Mouse (Mus musculus) olfactory bulb, adult 2 months (tissue): ENCODE results near the gene Arhgap21. TPM values are rescaled to one million over a fixed set of nuclear protein-coding genes. Genes with fewer than 3 reads are reported as not detected.
A peak's percentile ranks its signal among the peaks of the same experiment; 100 is the strongest.

Experiments
- H3K27ac ChIP-seq: fragments of 200-500 bp; 2 replicates; pipeline ENCODE4 v1.5.1; 2012; ENCODE audit warnings: low read depth, low read length; ENCODE audit not compliant: insufficient read depth
- H3K4me1 ChIP-seq: fragments of 200-500 bp; 2 replicates; pipeline ENCODE4 v1.6.1; 2012; ENCODE audit warnings: low read length; ENCODE audit not compliant: control insufficient read depth, insufficient read depth
- H3K4me3 ChIP-seq: fragments of 200-500 bp; 2 replicates; pipeline ENCODE4 v1.5.1; 2012; ENCODE audit warnings: mild to moderate bottlenecking, low read depth, low read length, moderate library complexity; ENCODE audit not compliant: insufficient read depth
- CTCF ChIP-seq: fragments of 200-500 bp; IDR thresholded peaks from 2 replicates; pipeline ENCODE4 v1.5.1; 2012; ENCODE audit warnings: low read depth, mild to moderate bottlenecking, low read length, moderate library complexity; ENCODE audit not compliant: insufficient read depth
- POLR2A ChIP-seq: fragments of 200-500 bp; IDR thresholded peaks from 2 replicates; pipeline ENCODE4 v1.6.1; 2012; ENCODE audit warnings: mild to moderate bottlenecking, low read depth, low read length, moderate library complexity; ENCODE audit not compliant: insufficient read depth
- WGBS: fragments of 180-500 bp; shearing (Covaris S2); methylation state at CpG from one replicate; pipeline ENCODE4 v1.1.7; 2018; 5-methylcytosine and 5-hydroxymethylcytosine counted together
- polyA plus RNA-seq: library from polyadenylated mRNA; stranded (reverse); fragments of >200 nt; gene quantifications from 2 replicates; pipeline ENCODE4 v1.2.4, GENCODE M21; 2012; ENCODE audit warnings: low replicate concordance; ENCODE audit not compliant: missing spikeins, insufficient read depth, insufficient read length

Gene Arhgap21
- polyA plus RNA-seq: 558 TPM in 1 of 2 replicates, not detected in the other

DNA sequence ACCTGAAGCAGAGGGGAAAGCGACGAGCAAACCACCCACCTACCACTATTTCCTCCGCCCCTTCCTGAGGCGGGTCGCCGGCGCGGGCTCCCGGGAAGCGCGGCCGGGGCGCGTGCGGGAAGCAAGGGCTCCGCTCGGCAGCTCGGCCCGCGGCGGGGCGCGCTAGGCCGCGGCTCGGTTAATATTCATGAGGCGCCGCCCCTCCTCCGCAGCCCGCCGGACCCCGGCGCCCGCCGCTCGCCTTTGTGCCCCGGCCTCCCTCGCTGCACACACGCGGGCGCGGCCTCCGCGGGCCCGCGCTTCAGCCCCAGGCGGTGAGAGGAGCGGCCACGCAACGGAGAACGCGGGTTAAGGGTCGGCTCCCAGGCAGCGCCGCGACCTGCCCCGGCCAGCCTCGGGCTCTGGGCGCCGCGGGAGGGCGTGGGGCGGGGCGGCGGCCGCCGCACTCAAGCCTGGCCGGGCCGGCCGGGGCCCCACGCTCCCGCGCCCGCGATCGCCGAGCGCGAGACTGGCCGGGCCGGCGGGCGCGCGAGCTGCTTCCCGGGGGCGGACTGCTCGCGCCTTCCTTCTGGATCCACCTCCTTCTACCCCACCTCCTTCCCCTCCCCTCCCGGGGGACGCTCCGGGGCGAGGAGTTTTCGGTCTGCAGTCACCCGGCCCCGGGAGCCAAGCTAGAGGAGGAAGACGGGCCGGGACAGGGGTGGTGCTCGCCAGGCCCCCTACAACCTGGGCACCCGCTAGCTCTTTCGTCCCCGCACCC lies at the start of gene Arhgap21:
Gene Arhgap21, minus strand, starts transcription at position 441 of the 760 bp plus-strand sequence.
- TF ChIP-seq POLR2A (peak; percentile 12; the same call in 1 of the 2 replicates), CTCF (no peak)
- Histone ChIP-seq H3K27ac (peak within 1 kb of the TSS; percentile 81), H3K4me1 (peaks cover 2% of the 10 kb centered on the region; the same call in 1 of the 2 replicates), H3K4me3 (peak within 1 kb of the TSS; percentile 68)
- WGBS: under 1% methylated on average over 102 of the region's 102 CpGs

DNA sequence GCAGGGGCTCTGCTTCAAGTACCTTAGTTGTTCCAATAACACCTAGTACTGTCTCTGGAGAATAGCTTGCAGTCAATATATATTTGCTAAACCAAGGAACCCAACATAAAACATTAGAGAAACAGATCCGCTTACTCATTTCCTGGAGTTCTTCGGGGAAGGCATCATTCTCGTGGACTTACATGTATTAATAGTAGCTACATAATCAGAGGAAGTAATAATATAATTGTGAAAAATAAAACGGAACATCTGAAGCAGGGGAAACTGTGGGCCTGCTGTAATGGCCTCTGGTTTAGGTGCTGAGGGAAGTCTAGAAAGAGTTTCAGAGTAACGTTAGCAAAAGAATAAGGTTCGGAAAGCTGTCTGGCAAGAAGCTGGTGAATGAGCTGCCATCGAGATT lies 47.9 kb upstream of the Arhgap21 start:
- 84% methylated on average over 7 of the region's 7 CpGs for WGBS
- TF ChIP-seq POLR2A: no peak
- no peak for TF ChIP-seq CTCF
- Histone ChIP-seq H3K27ac (no peak overlapping the region), H3K4me3 (no peak overlapping the region), H3K4me1 (no peaks in the 10 kb centered on the region)

DNA sequence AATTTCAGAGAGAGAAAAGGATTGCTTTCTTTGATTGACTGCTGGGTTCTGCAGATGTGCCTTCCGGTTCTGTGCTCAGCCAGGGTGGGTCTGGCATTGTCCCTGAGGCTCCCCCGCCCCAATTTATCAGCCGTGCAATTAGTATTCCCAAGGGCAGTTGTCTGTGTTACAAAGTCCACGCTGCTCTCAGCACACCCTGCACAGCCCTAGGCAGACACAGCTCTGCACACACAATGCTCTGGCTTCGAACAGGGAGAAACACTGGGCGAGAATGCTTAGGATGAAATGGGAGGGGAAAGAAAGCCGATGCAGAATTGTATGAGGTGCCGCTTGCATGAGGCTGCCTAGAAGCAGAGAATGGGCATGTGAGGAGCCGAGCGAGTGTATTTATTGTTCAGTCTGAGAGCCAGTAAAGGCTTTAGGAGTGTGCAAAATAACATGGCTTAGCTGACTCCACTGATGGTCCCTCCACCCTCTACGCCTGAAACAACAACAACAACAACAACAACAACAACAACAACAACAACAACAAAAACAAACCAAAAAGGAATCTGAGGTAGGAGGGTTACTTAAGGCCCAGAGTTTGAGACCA lies 42.2 kb upstream of the Arhgap21 start:
- Histone ChIP-seq H3K27ac (no peak overlapping the region), H3K4me3 (no peak overlapping the region), H3K4me1 (no peaks in the 10 kb centered on the region)
- no peak for TF ChIP-seq POLR2A
- no peak for TF ChIP-seq CTCF
- WGBS: 49% methylated on average over 11 of the region's 11 CpGs

DNA sequence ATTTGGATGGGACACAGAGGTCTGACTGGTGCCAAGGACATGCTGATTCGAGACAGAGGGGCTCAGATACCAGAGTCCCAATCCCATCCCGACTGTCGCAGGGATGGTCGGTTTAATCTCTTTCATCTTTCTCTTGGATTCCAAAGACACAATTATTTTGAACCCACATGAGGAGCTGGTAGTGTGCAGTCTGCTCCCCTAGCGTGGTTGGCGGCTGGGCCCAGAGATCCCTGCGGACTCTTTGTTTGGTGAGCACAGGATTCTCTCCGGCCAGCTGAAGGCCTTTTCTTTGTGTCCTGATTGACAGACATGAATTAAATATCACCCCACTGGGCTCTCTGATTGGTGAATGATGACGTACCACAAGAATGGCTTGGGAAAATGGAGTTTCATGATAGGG lies 41.5 kb upstream of the Arhgap21 start:
- 65% methylated on average over 9 of the region's 9 CpGs for WGBS
- TF ChIP-seq POLR2A: no peak
- no peak for TF ChIP-seq CTCF
- Histone ChIP-seq H3K4me1 (no peaks in the 10 kb centered on the region), H3K27ac (no peak overlapping the region), H3K4me3 (no peak overlapping the region)

DNA sequence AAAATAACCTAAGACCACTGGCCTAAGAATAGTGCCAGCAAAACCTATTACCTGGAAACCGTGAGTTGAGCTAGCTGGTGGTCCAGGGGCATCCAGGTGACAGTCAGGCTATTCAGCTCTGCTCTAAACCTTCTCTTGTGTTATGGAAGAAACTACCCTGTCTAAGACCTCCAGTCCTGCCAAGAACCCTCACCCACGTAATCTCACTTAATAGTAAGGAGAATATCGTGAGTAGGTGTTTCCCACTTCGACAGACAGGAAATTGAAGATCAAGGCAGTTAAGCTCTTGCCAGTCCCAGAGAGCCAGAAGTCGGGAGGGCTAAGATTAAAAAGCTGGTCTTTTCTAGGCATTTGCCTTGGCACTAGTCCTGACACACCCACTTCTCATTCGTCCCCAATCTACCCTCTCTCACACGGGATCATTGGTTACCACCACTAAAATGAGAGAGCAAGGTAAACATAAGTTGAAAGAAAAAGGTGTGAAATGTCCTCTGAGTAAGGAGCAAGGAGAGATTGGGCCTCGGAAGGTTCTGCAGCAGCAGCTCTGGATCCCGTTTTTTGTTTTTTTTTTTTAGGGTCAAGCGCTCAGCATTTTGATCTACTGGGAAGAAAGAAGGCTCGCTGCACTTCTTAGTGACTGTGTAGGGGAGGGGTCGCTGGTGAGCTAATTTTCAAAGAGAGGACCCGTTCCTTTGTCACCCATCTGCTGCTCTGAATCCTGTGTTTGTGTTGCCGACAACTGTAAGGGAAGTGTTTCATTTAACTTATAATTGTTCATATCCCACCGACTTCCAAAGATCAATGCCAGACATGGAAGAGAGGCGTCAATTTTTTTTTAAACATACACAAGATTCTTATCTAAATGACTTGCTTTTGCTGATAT lies 40.8 kb upstream of the Arhgap21 start:
- no peak for TF ChIP-seq CTCF
- TF ChIP-seq POLR2A: no peak
- Histone ChIP-seq H3K27ac (no peak overlapping the region), H3K4me3 (no peak overlapping the region), H3K4me1 (no peaks in the 10 kb centered on the region)
- WGBS: 41% methylated on average over 16 of the region's 16 CpGs

DNA sequence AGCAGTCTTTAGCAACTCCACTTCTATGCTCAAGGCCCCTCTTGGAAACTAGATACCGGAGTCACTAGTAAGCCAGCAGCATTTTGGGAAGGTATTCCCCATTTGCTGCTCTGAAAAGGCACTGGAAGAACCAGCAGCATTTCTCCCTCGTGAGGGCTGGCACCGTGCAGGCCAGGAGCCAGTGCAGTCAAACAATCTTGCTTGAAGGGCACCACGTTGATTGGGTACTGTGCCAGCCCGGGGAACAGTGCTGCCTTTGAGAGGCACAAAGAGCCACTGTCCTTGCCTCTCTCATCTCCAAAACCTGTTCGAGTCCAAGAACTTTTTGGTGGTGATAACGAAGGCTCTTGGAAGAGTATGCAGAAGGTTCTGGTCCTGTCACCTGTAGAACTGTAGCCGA lies 33.9 kb upstream of the Arhgap21 start:
- no peak overlapping the region for H3K4me3 ChIP-seq
- WGBS: 48% methylated on average over 8 of the region's 8 CpGs
- H3K27ac ChIP-seq: no peak overlapping the region
- TF ChIP-seq CTCF (no peak), POLR2A (no peak)
- H3K4me1 ChIP-seq: no peaks in the 10 kb centered on the region

DNA sequence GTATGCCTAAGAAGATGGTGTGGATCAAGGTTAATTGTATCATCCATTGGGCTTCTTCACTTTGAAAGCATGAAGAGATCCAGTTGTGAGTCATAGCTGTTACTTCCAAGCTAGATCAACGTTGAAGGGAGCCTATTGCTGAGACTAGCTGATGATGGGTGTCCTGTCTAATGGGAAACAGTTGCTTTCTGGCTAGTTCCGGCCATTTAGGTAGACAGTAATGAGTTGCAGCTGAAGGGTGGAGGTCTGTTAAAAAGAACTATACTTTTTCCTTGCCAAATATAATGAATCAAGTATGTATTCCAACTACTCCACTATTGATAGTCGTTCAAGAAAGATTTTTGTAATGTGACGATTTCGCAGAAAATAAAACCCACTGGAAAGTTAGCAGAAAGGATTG lies 32.5 kb upstream of the Arhgap21 start:
- Histone ChIP-seq H3K27ac (no peak overlapping the region), H3K4me1 (no peaks in the 10 kb centered on the region), H3K4me3 (no peak overlapping the region)
- TF ChIP-seq POLR2A: no peak
- TF ChIP-seq CTCF: no peak
- 75% methylated on average over 5 of the region's 5 CpGs for WGBS

DNA sequence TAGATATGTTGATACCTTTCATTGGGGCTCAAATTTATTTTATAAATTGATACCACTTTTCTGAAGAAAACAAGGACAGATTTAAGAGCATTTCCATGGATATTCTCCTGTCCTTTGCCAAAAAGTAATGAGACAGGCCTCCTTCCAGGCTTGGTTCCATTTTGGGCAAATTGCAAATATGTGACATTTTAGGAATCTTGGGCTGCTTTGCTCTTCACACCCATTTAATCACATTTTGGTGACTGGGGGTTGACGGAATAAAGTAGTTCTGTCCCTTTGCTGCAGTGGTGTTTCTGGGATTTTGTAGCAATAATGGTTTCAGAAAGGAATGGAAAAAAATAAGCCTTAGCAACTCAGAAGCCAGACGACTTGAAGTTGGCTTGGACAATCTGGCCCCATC lies 26.9 kb upstream of the Arhgap21 start:
- Histone ChIP-seq H3K4me1 (no peaks in the 10 kb centered on the region), H3K27ac (no peak overlapping the region), H3K4me3 (no peak overlapping the region)
- 85% methylated on average over 2 of the region's 2 CpGs for WGBS
- TF ChIP-seq CTCF (no peak), POLR2A (no peak)

DNA sequence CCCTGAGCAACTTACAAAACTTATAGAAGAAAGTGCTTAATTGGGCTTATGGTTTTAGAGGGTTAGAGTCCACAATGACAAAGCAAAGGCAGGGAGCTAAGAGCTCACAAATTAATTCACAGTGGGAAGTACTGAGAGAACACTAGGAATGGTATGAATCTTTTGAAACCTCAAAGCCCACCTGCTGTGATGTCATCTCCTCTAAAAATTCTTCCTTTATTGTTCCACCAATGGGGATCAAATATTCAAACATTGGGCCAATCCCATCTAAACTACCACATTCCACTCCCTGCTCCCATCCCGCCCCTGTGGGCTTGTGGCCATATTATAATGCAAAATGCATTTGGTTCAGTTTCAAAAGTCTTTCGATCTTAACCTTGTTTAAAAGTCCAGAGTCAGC lies 22.8 kb upstream of the Arhgap21 start:
- no peak for TF ChIP-seq POLR2A
- TF ChIP-seq CTCF: no peak
- H3K4me1 ChIP-seq: no peaks in the 10 kb centered on the region
- WGBS: 74% methylated on average over 2 of the region's 2 CpGs

More for the DNA sequence above, 22.8 kb upstream of the Arhgap21 start:
- Histone ChIP-seq H3K4me3 (no peak overlapping the region), H3K27ac (no peak overlapping the region)
